Mouse (Mus musculus) thymus, adult 2 months (tissue): ENCODE data around the gene Pip5k1b.

Experiments
- CTCF ChIP-seq: fragments of 200-500 bp; IDR thresholded peaks from 2 replicates; pipeline ENCODE4 v1.5.1; 2012; ENCODE audit warnings: mild to moderate bottlenecking, control low read depth, low read length, moderate library complexity, borderline replicate concordance; ENCODE audit not compliant: control insufficient read depth, poor library complexity, insufficient read depth; ENCODE audit errors: extremely low read depth
- POLR2A ChIP-seq: fragments of 200-500 bp; IDR thresholded peaks from 2 replicates; pipeline ENCODE4 v1.6.1; 2012; ENCODE audit warnings: mild to moderate bottlenecking, low read length, control low read depth, moderate library complexity; ENCODE audit not compliant: control insufficient read depth, poor library complexity, insufficient read depth; ENCODE audit errors: extremely low read depth

- TF ChIP-seq POLR2A = no peak
- no peak for TF ChIP-seq CTCF
Observed at GRCm38 (mm10) chr19:24550016-24550415, 5.7 kb downstream of the Pip5k1b start.
